Mouse (Mus musculus) T-helper 1 cell (primary cell): ENCODE results near the gene Cfap99.

Experiments
- in situ Hi-C: fragments of 300-600 bp; cut with MboI, MseI; formaldehyde crosslinking; loops from one replicate; pipeline ENCODE4 v1.15.1; 2025; ENCODE audit warnings: high pct_unique_total_duplicates

Gene Cfap99

GRCm38 (mm10) chr5:34326875-34327576 is 38.6 kb downstream of the Cfap99 start:
- in situ Hi-C loops, result loop anchor here (10.0 kb wide), 1 partner anchor 792 kb away; no protein-coding TSS in a partner anchor

GRCm38 (mm10) chr5:34330136-34330535 is 41.7 kb downstream of the Cfap99 start:
- in situ Hi-C loops, result no loop called here

- in situ Hi-C loops, result no loop called here
These were observed 45.7 kb downstream of the Cfap99 start for GRCm38 (mm10) chr5:34334081-34334480.

- in situ Hi-C loops, result no loop called here
These were observed 47.2 kb downstream of the Cfap99 start for GRCm38 (mm10) chr5:34335539-34336096.

GRCm38 (mm10) chr5:34336097-34336774 is 47.8 kb downstream of the Cfap99 start, which contains the start of gene Rnf4:
Rnf4 (plus strand) TSS chr5:34336289.
- in situ Hi-C loops, result no loop called here

- in situ Hi-C loops, result no loop called here
These were observed 48.5 kb downstream of the Cfap99 start for GRCm38 (mm10) chr5:34336775-34337450.

GRCm38 (mm10) chr5:34340246-34340645 is 51.8 kb downstream of the Cfap99 start:
- in situ Hi-C loops, result loop anchor here (10.0 kb wide), 1 partner anchor 285 kb away; no protein-coding TSS in a partner anchor

GRCm38 (mm10) chr5:34352084-34352631 is 63.8 kb downstream of the Cfap99 start:
- in situ Hi-C loops, result loop anchor here (10.0 kb wide), 1 partner anchor 293 kb away; no protein-coding TSS in a partner anchor

- in situ Hi-C loops, result no loop called here
These were observed 71.9 kb downstream of the Cfap99 start for GRCm38 (mm10) chr5:34360261-34360660.

GRCm38 (mm10) chr5:34363115-34363514 is 74.7 kb downstream of the Cfap99 start:
- in situ Hi-C loops, result no loop called here

GRCm38 (mm10) chr5:34368551-34369290 is 80.3 kb downstream of the Cfap99 start:
- in situ Hi-C loops, result no loop called here

- in situ Hi-C loops, result no loop called here
These were observed 81.1 kb downstream of the Cfap99 start, which contains the start of gene Fam193a for GRCm38 (mm10) chr5:34369341-34370021. Fam193a (plus strand) TSS chr5:34369933.

GRCm38 (mm10) chr5:34370022-34370823 is 81.8 kb downstream of the Cfap99 start:
- in situ Hi-C loops, result no loop called here

- in situ Hi-C loops, result no loop called here
These were observed 82.4 kb downstream of the Cfap99 start for GRCm38 (mm10) chr5:34370840-34371239.

GRCm38 (mm10) chr5:34372141-34372540 is 83.7 kb downstream of the Cfap99 start:
- in situ Hi-C loops, result no loop called here

- in situ Hi-C loops, result no loop called here
These were observed 84.1 kb downstream of the Cfap99 start for GRCm38 (mm10) chr5:34372541-34372940.
